Mouse (Mus musculus): ENCODE measurements around the gene Nkd1.

Gene Nkd1

GRCm38 (mm10) chr8:88572941-88573645, 51.9 kb downstream of the Nkd1 start:
- DNase-seq (ENCODE audit: low read depth, low spot score), result no peak

- no peak for DNase-seq (ENCODE audit: low read depth, low spot score)
Measured at GRCm38 (mm10) chr8:88574975-88575374, 53.8 kb downstream of the Nkd1 start.

- no peak for DNase-seq (ENCODE audit: low read depth, low spot score)
Measured at GRCm38 (mm10) chr8:88576351-88577142, 55.4 kb downstream of the Nkd1 start.

GRCm38 (mm10) chr8:88577666-88578065, 56.5 kb downstream of the Nkd1 start:
- no peak for DNase-seq (ENCODE audit: low read depth, low spot score)

DNA sequence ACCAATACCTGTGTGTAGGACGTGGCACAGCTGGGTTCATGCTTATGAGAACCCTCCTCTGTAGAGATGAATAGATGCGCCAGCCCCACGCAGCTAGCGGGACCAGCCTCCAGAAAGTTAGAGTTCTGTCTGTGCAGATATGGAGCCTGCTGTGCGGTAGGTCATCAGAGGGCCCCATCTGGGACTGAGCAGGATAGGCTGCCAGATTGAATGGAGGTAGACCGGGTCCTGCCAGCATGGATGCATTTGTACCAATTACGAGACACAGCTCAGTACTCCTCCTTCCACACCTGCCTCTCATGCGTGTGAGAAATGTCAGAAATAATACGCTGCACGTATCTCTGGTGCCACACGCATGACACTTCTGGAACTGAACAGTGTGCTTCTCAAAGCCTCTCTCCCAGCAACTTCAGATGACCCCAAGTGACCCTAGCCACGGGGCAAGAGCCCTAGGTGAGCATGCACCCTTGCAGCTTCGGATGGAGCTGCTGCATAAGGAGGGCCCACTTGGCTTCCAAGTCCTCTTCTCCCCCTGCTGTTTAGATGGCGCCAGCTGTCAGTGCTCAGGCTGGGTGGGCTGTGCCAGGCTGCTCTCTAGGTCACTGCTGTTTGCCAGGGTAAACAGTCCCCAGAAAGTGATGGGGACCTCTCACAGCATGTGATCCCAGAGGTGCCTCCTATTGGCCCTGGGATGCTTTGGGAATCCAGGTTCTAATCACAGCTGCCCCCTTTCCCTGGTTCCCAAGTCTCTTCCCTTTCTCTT, 57.4 kb downstream of the Nkd1 start:
- no peak for DNase-seq (ENCODE audit: low read depth, low spot score)

DNA sequence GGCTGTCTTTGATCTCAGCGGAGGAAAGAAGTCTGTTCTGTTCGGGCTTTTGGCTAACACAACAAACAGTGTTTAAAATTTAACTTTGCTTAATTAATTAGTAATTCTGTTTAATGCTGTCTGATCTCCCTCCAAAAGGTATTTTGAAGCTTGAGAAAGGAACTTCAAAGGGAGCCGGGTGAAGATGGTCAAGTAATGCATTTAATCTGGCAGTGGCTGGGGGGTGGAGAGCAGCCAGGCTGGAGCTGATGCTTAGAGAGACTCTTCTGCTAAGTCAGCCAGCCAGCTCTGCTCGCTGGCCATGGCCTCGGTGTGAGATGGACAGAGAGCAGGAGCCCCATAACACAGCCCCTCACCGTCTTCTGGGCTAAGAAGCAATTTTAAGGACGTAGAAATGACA, 58.1 kb downstream of the Nkd1 start:
- DNase-seq (ENCODE audit: low read depth, low spot score), result no peak

GRCm38 (mm10) chr8:88579668-88580330, 58.6 kb downstream of the Nkd1 start:
- DNase-seq (ENCODE audit: low read depth, low spot score), result no peak

GRCm38 (mm10) chr8:88580785-88581184, 59.6 kb downstream of the Nkd1 start:
- no peak for DNase-seq (ENCODE audit: low read depth, low spot score)

GRCm38 (mm10) chr8:88583863-88584262, 62.7 kb downstream of the Nkd1 start:
- DNase-seq (ENCODE audit: low read depth, low spot score), result no peak

GRCm38 (mm10) chr8:88588205-88588889, 67.2 kb downstream of the Nkd1 start:
- DNase-seq (ENCODE audit: low read depth, low spot score), result no peak

DNA sequence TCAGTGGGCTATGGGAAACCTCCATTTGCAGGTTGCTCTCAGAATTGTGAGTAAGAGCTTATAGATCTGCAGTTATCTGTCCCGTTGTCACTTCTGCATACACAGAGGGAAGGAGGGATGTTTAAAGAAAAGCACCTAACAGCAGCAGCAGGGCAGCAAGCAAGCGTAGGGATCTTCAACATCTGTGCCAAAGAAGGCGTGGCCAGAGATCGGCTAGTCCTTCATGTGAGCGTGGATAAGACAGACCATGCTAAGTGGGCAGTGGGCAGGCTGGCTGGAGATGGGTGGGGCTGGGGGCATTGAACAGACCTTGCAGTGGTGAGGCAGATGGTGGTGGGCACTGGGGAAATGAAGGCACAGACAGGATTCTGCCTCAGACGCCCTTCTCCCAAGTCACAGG, 69.1 kb downstream of the Nkd1 start:
- DNase-seq (ENCODE audit: low read depth, low spot score), result no peak

DNA sequence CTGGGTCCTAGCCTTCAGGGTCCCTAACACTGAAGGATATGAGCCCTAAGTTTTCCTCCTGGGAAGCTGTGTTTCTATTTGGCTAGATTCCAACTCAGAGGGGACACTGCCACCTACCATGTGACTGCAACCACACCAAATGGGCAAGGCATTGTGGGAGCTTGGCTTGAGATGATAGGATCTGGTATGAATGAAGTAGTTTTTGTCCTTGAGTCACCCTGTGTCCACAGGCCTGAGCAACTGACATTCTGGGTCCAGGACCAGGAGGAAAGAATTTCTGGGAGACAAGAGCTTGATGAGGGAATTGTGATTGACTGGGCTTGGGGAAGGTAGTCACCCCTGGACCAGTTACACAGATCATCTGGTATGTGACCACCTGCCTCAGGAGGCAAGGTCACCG, 72.8 kb downstream of the Nkd1 start:
- no peak for DNase-seq (ENCODE audit: low read depth, low spot score)

GRCm38 (mm10) chr8:88596042-88596441, 74.9 kb downstream of the Nkd1 start:
- DNase-seq (ENCODE audit: low read depth, low spot score), result no peak

GRCm38 (mm10) chr8:88598578-88598977, 77.4 kb downstream of the Nkd1 start:
- DNase-seq (ENCODE audit: low read depth, low spot score), result no peak

DNA sequence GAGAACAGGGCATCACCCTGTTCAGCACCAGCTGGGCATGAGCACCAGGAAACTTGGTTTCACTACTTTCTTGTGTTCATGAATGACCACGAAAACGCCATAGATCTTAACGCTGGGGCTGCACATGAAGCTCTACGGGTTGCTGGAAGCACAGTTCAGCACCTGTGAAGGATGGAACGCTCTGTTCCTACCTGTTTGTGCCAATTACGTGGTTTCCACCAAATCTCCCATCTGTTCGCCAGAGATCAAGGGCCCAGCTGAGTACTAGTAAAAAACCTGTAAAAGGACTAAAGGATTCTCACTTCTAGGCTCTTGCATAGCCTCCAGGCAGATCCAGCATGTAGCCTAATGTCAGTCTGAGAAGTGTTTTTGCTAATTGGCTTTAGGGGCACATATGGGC, 78.3 kb downstream of the Nkd1 start:
- no peak for DNase-seq (ENCODE audit: low read depth, low spot score)

- peak; percentile 54 for DNase-seq (ENCODE audit: low read depth, low spot score)
Measured at GRCm38 (mm10) chr8:88603446-88603989, 82.4 kb downstream of the Nkd1 start.

DNA sequence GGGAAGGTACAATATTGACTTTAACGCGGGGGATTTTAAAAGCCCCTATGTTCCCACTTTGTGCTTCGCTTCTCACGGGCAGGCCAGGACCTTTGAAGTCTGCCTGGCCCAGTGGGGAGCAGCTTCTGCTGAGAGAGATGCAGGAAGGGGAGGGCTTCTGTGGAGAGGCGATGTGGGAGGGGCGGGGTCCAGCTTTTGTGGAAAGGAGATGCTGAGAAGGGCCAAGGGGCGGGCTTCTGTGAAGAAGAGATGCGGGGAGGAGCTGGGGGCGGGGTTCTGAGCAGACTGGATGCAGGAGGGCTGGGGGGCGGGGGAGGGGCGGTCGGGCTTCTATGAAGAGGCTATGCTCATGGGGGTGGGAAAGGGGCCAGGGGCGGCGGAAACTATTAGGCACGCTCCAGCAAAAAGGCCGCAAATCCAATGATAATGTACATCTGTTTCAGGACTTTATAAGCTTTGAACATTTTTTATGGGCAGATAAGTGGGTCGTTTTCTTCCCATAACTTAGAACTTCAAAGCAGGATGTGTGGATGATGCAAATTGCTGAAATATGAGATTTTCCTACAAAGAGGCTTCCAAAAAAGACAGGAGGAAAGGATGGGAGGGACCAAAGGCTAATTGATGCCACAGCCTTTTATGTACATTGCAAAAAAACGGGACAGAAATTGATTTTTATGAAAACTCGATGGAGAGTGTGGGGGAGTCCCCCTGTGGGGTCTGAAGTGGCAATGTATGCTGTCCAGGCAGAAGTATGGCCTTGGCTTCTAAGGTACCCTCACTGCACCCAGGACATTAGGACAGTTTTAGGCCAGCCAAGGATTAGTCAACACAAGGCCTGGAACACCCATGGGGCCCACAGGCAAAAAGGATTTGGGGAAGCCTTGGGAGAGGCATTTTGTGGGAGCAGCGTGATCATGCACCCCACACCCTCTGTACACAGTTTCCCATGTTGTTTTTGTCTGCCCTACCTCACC, 83.2 kb downstream of the Nkd1 start:
- peak; percentile 88 for DNase-seq (ENCODE audit: low read depth, low spot score)

DNA sequence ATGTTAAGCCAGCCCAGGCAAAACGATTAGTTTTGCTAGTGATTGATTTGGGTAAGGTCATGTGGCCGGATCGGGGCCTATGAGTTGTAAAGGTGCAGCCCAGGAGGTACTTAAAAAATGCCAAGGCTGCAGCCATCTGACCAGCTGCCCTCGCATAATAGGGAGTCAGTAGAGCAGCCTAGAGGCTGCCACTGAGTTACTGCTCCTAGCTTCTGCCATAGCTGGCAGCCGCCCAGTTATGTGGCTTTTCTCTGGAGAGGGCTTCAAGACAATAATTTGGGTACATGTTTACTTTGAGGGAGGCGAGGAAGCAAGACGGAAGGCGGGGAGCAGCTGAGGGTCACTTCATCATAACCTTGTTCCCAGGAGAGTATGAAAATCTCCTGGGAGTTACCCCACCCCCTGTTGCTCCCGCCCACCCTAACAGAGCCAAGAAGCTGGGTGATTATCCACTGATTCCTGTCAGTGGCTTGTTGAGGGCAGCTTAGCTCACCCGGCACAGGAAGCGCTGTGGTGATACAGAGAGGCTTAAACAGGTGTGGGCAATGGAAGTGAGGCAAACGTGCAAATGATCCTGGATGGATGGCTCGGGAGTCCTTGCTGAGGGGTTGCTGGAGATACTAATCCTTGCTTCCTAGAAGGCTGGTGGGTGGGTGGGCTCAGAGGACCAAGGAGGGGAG, 84.3 kb downstream of the Nkd1 start:
- no peak for DNase-seq (ENCODE audit: low read depth, low spot score)

DNA sequence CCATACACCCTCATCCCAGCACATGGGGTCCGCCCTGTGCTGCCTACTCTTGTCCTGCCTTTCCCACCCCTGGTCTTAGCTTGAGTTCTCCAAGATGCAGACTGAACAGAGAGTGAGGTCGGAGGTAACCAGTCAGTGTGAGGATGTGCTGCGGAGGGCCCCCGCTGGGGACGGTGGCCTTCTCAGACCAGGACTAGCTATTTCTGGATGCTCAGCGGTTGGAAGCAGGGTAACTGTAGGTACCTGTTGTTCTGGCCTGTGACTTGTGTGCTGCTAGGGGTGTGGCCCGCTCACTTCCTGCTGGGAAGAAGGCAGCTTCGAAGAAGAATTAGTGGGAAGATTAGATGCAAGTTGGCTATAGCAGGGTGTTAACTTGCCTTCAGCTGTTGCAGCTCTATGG, 87.9 kb downstream of the Nkd1 start:
- DNase-seq (ENCODE audit: low read depth, low spot score), result no peak
